Mouse (Mus musculus): ENCODE measurements around the gene Disc1.

DNA sequence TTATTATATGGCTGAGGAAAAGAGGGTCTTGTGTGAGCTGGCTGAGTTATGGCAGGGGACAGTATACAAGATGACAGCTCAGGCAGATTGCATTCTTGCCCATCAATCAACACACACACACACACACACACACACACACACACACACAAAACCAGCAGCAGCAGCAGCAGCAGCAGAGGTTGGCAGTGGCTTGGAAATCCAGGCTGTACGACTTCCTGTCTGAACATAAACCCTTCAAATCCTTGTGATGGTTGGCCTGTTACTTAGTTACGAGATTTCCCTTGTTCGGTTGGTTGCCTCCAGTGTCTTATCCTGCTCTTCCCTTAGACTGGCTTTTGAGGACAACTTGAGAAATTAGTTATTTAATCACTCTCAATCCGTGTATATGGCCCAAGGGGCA is 188.9 kb downstream of the Disc1 start:
- TF ChIP-seq CTCF (IDR thresholded peaks at IDR 0.05 in 2 of 3, conservative IDR thresholded peaks at IDR 0.05 in 1 of 3; ENCODE audit: control insufficient read depth in 1 of 3, insufficient read depth in 1 of 3, low read depth in 2 of 3, low read length in 3 of 3, poor library complexity in 1 of 3, severe bottlenecking in 1 of 3) (no peak), ETS1 (IDR thresholded peaks at IDR 0.05; ENCODE audit: low read depth, low read length) (no peak), POLR2A (IDR thresholded peaks at IDR 0.05; ENCODE audit: control insufficient read depth in 1 of 2, insufficient read depth in 1 of 2, low read depth in 1 of 2, low read length in 2 of 2, poor library complexity in 1 of 2) (no peak), TAL1 (IDR thresholded peaks at IDR 0.05; ENCODE audit: low read length) (no peak), GATA1 (IDR thresholded peaks at IDR 0.05; ENCODE audit: low read depth, low read length) (no peak), TBP (IDR thresholded peaks at IDR 0.05; ENCODE audit: low read depth, low read length) (no peak), MAZ (IDR thresholded peaks at IDR 0.05; ENCODE audit: low read depth, low read length) (no peak), ZNF384 (IDR thresholded peaks at IDR 0.05; ENCODE audit: low read depth, low read length) (no peak), MAX (IDR thresholded peaks at IDR 0.05; ENCODE audit: low read length) (no peak), TCF12 (IDR thresholded peaks at IDR 0.05; ENCODE audit: low read depth, low read length) (no peak), RAD21 (IDR thresholded peaks at IDR 0.05; ENCODE audit: low read depth, low read length) (no peak)
